Mouse (Mus musculus) small intestine, adult 2 months (tissue): ENCODE data around the gene Txnip. TPM values are rescaled to one million over a fixed set of nuclear protein-coding genes. Genes with fewer than 3 reads are reported as not detected.

ENCODE experiments used
- H3K27ac ChIP-seq: fragments of 200-500 bp; 2 replicates; pipeline ENCODE4 v1.5.1; 2012; ENCODE audit warnings: low read depth, low read length, control low read depth, inconsistent platforms; ENCODE audit not compliant: insufficient read depth
- H3K27me3 ChIP-seq: fragments of 200-500 bp; 2 replicates; pipeline ENCODE4 v1.6.1; 2012; ENCODE audit warnings: mild to moderate bottlenecking, moderate library complexity, low read length, inconsistent platforms; ENCODE audit not compliant: control insufficient read depth, insufficient read depth
- H3K36me3 ChIP-seq: fragments of 200-500 bp; 2 replicates; pipeline ENCODE4 v1.6.1; 2012; ENCODE audit warnings: mild to moderate bottlenecking, low read length, control low read depth, inconsistent platforms; ENCODE audit not compliant: control insufficient read depth, insufficient read depth
- H3K4me1 ChIP-seq: fragments of 200-500 bp; 2 replicates; pipeline ENCODE4 v1.6.1; 2012; ENCODE audit warnings: low read length, inconsistent platforms, mixed read lengths; ENCODE audit not compliant: control insufficient read depth, insufficient read depth, insufficient read length
- H3K4me3 ChIP-seq: fragments of 200-500 bp; 2 replicates; pipeline ENCODE4 v1.5.1; 2012; ENCODE audit warnings: low read depth, mild to moderate bottlenecking, control low read depth, inconsistent platforms, low read length, moderate library complexity
- CTCF ChIP-seq: fragments of 200-500 bp; IDR thresholded peaks from 2 replicates; pipeline ENCODE4 v1.5.1; 2012; ENCODE audit warnings: low read depth, mild to moderate bottlenecking, control low read depth, inconsistent platforms, low read length, moderate library complexity, mixed read lengths; ENCODE audit not compliant: insufficient replicate concordance, insufficient read length; ENCODE audit errors: extremely low read depth
- POLR2A ChIP-seq: fragments of 200-500 bp; IDR thresholded peaks from 2 replicates; pipeline ENCODE4 v1.6.1; 2012; ENCODE audit warnings: low read depth, mild to moderate bottlenecking, control low read depth, inconsistent platforms, low read length, moderate library complexity
- WGBS: fragments of 180-500 bp; shearing (Covaris S2); methylation state at CpG from one replicate; pipeline ENCODE4 v1.1.7; 2018; 5-methylcytosine and 5-hydroxymethylcytosine counted together
- polyA plus RNA-seq: library from polyadenylated mRNA; depleted of rRNA; stranded (reverse); fragments of >200 nt; gene quantifications from 2 replicates; pipeline ENCODE4 v1.2.3, GENCODE M21; 2012; rRNA removed

Txnip gene
- polyA plus RNA-seq, 1 experiment, result 384 TPM

- 86% methylated on average over 4 of the region's 4 CpGs for WGBS
- TF ChIP-seq POLR2A (no peak), CTCF (no peak)
Measured at GRCm38 (mm10) chr3:96606618-96607017, 48.9 kb downstream of the Txnip start.

More at GRCm38 (mm10) chr3:96606618-96607017, 48.9 kb downstream of the Txnip start:
- Histone ChIP-seq H3K36me3 (no peaks in the 10 kb centered on the region), H3K27ac (no peak overlapping the region), H3K4me1 (no peaks in the 10 kb centered on the region), H3K4me3 (no peak overlapping the region), H3K27me3 (0 out of 2 replicates have a peak, but pooled peaks cover 5% of the 10 kb centered on the region)

Other genes with a start within 250 kb of the Txnip start
- gene BC107364, start 105.7 kb upstream of the Txnip start, polyA plus RNA-seq, result not detected in 2 replicates
- 0.06 TPM in 1 of 2 replicates, not detected in the other for gene Hfe2, start 32.8 kb upstream of the Txnip start, polyA plus RNA-seq
- not detected in 2 replicates for gene Gm16253, start 19.0 kb downstream of the Txnip start, polyA plus RNA-seq
- gene Polr3gl, start 36.2 kb downstream of the Txnip start, polyA plus RNA-seq, result 3.4 and 7.9 TPM in 2 replicates
- 0.44 and 0.63 TPM in 2 replicates for gene Ankrd34a, start 38.7 kb downstream of the Txnip start, polyA plus RNA-seq
- 2.9 and 7.6 TPM in 2 replicates for gene Lix1l, start 43.2 kb downstream of the Txnip start, polyA plus RNA-seq
- gene Rbm8a, start 72.0 kb downstream of the Txnip start, polyA plus RNA-seq, result 1.4 and 5.8 TPM in 2 replicates
- 11.0 and 21.1 TPM in 2 replicates for gene Pex11b, start 77.4 kb downstream of the Txnip start, polyA plus RNA-seq
- gene Gm42957, start 77.5 kb downstream of the Txnip start, polyA plus RNA-seq, result 0.05 TPM in 1 of 2 replicates, not detected in the other
- gene Itga10, start 87.6 kb downstream of the Txnip start, polyA plus RNA-seq, result 0.49 and 0.53 TPM in 2 replicates
- gene Ankrd35, start 112.2 kb downstream of the Txnip start, polyA plus RNA-seq, result 0.74 and 1.8 TPM in 2 replicates
- 10.1 and 17.9 TPM in 2 replicates for gene Pias3, start 138.4 kb downstream of the Txnip start, polyA plus RNA-seq
- 0.70 and 1.2 TPM in 2 replicates for gene Nudt17, start 150.6 kb downstream of the Txnip start, polyA plus RNA-seq
- 20.0 and 47.6 TPM in 2 replicates for gene Polr3c, start 169.7 kb downstream of the Txnip start, polyA plus RNA-seq
- gene Rnf115, start 169.7 kb downstream of the Txnip start, polyA plus RNA-seq, result 7.5 and 17.7 TPM in 2 replicates